Mouse (Mus musculus) adrenal gland, adult 2 months (tissue): ENCODE data around the gene Trit1. TPM values are rescaled to one million over a fixed set of nuclear protein-coding genes. Genes with fewer than 3 reads are reported as not detected.

Source experiments
- polyA plus RNA-seq: library from polyadenylated mRNA; depleted of rRNA; stranded (reverse); fragments of >200 nt; gene quantifications from 2 replicates; pipeline ENCODE4 v1.2.3, GENCODE M21; 2012; rRNA removed
- total RNA-seq, 2 experiments: library from RNA; stranded (reverse); gene quantifications; 2 replicates each; pipeline ENCODE4 v1.2.3; 2021

The Trit1 gene
- total and polyA plus RNA-seq, 3 experiments = 3.4 to 21.8 (median 17.0) TPM

Other genes with a start within 250 kb of the Trit1 start
- 10 to 100 TPM; 69.3 to 86.3 TPM for gene Ppt1, start 180.4 kb upstream of the Trit1 start, total RNA-seq
- gene Ppt1, start 180.4 kb upstream of the Trit1 start, polyA plus RNA-seq = 14.2 and 17.9 TPM in 2 replicates
- gene Cap1, start 130.5 kb upstream of the Trit1 start, total RNA-seq = 100 to 1,000 TPM; 140 to 168 TPM
- gene Cap1, start 130.5 kb upstream of the Trit1 start, polyA plus RNA-seq = 28.0 and 30.0 TPM in 2 replicates
- gene Mfsd2a, start 55.4 kb upstream of the Trit1 start, total RNA-seq = 10 to 100 TPM in 1 of 2 experiments, 1 to 10 TPM in 1; 3.7 to 28.5 TPM
- 0.46 and 0.62 TPM in 2 replicates for gene Mfsd2a, start 55.4 kb upstream of the Trit1 start, polyA plus RNA-seq
- 1 to 10 TPM; 1.6 to 2.6 TPM for gene Mycl, start 20.9 kb upstream of the Trit1 start, total RNA-seq
- gene Mycl, start 20.9 kb upstream of the Trit1 start, polyA plus RNA-seq = 0.54 and 1.2 TPM in 2 replicates
- not detected for gene Bmp8b, start 88.6 kb downstream of the Trit1 start, total RNA-seq
- gene Bmp8b, start 88.6 kb downstream of the Trit1 start, polyA plus RNA-seq = 0.03 and 0.17 TPM in 2 replicates
- gene Oxct2b, start 99.7 kb downstream of the Trit1 start, total RNA-seq = not detected
- gene Oxct2b, start 99.7 kb downstream of the Trit1 start, polyA plus RNA-seq = not detected in 2 replicates
- 10 to 100 TPM; 42.4 to 59.1 TPM for gene Ppie, start 123.4 kb downstream of the Trit1 start, total RNA-seq
- gene Ppie, start 123.4 kb downstream of the Trit1 start, polyA plus RNA-seq = 9.1 and 10.5 TPM in 2 replicates
- gene Hpcal4, start 166.6 kb downstream of the Trit1 start, total RNA-seq = 1 to 10 TPM; 3.1 to 5.4 TPM
- gene Hpcal4, start 166.6 kb downstream of the Trit1 start, polyA plus RNA-seq = 3.1 and 4.9 TPM in 2 replicates
- gene Nt5c1a, start 184.9 kb downstream of the Trit1 start, total RNA-seq = 10 to 100 TPM; 38.8 to 82.5 TPM
- 21.3 and 23.3 TPM in 2 replicates for gene Nt5c1a, start 184.9 kb downstream of the Trit1 start, polyA plus RNA-seq
- 10 to 100 TPM in 1 of 2 experiments, 1 to 10 TPM in 1; 4.3 to 11.5 TPM for gene Heyl, start 217.0 kb downstream of the Trit1 start, total RNA-seq
- gene Heyl, start 217.0 kb downstream of the Trit1 start, polyA plus RNA-seq = 4.5 and 5.9 TPM in 2 replicates
- gene Pabpc4, start 245.8 kb downstream of the Trit1 start, total RNA-seq = 100 to 1,000 TPM in 1 of 2 experiments, 10 to 100 TPM in 1; 98.9 to 110 TPM
- gene Pabpc4, start 245.8 kb downstream of the Trit1 start, polyA plus RNA-seq = 270 and 277 TPM in 2 replicates